Mouse (Mus musculus) adrenal gland, adult 2 months (tissue): ENCODE measurements around the gene Shisa7. TPM values are rescaled to one million over a fixed set of nuclear protein-coding genes. Genes with fewer than 3 reads are reported as not detected.
"Not testable (repeated sequence)": the region's sequence is repeated elsewhere in the genome, so short reads cannot be mapped to it uniquely, and the experiment has no call there.

Source experiments
- DNase-seq: peaks from one replicate; pipeline ENCODE4 v3.0.0; 2021
- polyA plus RNA-seq: library from polyadenylated mRNA; depleted of rRNA; stranded (reverse); fragments of >200 nt; gene quantifications from 2 replicates; pipeline ENCODE4 v1.2.3, GENCODE M21; 2012; rRNA removed
- total RNA-seq, 2 experiments: library from RNA; stranded (reverse); gene quantifications; 2 replicates each; pipeline ENCODE4 v1.2.3; 2021

Gene Shisa7
- total and polyA plus RNA-seq, 3 experiments, result 1.9 to 2.9 (median 1.9) TPM

DNA sequence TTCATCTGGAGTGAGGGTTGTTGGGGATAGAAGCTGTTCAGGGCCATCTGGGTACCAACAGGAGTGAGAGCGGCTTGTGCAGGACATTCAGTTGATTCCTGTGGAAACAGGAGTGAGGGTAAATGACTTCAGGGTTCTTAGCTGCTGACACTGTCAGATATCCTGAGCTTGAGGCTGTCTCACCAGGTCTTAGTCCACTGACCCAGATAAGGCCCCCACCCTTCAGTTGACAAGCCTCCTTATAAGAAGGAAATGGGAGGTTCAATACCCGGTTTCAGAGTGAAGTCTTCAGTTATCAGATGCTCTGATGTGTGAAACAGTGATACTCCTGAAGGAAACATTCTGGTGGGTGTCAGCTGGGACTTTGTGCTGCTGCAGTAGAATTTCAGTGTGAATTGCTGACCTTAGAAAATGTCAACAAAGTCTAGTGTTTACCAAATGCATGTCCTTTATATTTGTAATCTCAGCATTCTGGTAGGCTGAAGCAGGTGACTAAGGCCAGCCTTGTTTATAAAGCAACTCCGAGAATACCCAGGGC is 49.8 kb downstream of the Shisa7 start:
- no peak for DNase-seq

DNA sequence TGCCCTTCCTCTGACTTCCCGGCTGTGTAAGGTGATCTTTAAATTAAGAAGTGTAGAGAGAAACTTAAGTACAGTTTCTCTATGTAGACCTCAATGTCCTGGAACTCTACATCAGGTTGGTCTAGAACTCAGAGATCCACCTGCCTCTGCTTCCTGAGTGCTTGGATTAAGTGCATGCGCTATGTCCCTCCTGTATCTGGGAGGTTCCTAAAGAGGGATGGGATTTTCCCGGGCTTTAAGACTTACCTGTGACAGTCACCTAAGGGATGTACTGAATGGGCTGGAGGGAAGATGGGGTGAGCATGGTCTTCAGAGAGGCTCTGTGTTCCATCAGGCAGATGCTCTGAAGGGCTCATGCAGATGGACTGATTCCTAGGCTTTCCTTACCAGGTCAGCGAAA is 50.8 kb downstream of the Shisa7 start:
- DNase-seq, result no peak

DNA sequence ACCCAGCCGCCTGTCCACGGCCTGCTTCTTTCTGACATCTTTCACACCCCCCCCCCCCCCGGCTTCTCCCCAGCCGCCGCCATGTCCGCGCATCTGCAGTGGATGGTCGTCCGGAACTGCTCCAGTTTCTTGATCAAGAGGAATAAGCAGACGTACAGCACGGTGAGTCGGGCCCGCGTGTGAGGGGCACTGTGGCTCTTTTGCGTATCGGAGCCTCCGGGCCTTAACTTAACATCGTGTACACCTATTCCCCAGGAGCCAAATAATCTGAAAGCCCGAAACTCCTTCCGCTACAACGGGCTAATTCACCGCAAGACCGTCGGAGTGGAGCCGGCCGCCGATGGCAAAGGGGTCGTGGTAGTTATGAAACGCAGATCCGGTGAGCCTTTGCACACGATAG is 51.2 kb downstream of the Shisa7 start:
- not testable (repeated sequence) for DNase-seq

DNA sequence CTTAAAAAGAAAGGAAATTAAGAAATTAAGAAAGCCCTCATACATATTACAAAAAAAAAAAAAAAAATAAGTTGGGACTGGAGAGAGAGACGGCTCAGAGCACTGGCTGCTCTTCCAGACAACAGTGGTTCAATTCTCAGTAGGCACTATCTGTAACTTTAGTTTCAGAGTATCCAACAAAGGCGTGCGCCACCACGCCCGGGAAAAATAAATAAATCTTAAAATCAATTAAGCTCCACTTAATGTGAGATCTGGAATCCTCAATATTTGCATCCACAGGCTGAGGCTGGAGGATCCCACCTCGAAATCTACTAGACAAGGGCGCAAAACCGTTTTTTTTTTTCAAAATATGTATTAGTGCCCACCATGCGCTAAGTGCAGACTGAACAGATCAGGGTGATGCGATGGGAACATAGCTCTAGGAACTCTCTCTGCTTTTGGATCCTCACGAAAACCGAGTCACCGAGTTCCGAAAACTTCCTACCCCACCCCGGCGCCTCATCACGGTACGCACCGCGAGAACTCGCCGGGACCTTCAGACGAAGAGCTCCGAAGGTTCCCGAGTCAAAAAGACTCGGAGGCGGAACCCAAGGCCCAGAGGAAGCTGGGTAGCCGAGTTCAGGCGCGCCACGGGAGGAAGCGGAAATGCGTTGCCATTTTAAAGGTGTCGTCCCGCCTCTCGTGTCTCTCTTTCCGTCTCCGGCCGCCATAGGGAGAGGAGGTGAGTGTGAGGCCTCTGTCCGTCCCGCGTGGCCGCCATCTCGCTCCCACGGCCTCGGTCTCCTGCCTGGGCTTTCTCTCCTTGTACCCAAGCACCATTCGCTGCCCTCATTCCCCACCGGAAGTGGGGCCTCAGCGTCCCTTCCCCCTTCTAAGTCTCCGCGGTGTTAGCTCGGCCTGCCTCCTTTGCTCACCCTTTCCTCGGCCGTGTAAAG is 52.0 kb downstream of the Shisa7 start, which contains the start of gene Rpl28:
TSS of gene Rpl28 (plus strand) at position 597 of the 935 bp plus-strand sequence.
- peak; percentile 96 for DNase-seq

DNA sequence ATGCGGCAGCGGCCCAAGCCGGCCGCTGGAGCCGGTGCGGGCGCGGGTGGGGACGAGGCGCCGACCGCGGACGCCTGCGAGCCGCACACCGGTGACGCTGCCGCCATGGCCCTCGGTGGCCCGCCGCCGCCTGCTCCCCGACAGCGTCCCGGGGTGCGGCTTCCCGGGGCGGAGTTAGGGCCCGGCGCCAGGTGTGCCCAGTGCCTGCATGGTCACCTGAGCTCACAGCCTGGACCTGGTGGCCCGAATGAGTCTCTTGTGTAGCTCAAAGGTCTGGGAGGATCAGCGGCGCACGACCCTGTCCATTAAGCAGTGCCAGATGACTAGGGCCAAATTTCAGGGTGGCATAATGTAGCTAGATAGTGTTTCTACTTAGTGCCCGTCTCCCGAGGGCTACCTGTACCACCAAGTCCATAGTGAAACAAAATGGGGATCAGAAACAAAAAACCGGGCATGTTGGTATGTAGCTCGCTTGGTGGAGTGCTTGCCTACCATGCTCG is 55.0 kb downstream of the Shisa7 start, which contains the start of gene Tmem238:
TSS of gene Tmem238 (minus strand) at position 221 of the 500 bp plus-strand sequence.
- DNase-seq, result peak; percentile 82

DNA sequence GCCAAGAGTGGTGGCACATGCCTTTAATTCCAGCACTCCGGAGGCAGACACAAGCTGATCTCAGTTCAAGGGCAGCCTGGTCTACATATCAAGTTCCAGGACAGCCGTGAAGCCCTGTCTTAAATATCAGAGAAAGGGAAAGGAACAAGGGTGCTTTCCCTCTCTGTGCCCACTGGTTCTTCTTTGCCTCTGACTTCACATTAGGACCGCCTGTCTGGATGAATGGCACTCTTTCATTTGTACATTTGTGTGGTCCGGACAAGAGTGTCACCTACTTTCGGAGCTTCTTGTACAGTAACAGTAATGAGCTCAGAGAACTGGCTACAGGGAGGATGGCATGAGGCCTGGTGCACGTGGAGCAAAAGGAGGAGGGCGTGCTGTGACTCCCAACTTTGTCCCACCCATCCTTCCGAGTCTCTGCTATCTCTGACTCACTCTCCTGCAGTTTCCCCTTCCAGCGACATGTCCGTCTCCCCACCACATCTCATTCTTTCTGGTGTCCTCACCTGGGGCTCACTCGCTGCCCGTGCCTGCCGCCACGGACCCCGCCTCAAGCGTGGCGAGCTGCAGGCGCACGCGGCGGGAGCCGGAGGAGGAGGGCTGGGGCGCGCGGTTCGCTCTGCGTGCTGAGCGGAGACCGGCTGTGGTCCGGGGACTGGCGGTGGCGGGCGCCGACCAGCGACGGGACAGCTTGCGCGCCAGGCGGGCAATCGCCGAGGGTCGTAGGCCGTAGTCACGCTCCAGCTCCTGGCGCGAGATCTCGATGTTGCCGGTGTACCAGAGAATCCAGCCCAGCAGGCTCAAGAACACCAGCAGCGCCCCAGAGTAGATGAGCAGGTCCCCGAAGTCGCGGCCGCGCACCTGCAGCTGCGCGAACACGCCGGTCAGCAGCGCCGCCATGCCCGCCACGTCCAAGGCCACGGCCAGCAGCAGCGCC is 55.7 kb downstream of the Shisa7 start:
- peak; percentile 88 for DNase-seq

DNA sequence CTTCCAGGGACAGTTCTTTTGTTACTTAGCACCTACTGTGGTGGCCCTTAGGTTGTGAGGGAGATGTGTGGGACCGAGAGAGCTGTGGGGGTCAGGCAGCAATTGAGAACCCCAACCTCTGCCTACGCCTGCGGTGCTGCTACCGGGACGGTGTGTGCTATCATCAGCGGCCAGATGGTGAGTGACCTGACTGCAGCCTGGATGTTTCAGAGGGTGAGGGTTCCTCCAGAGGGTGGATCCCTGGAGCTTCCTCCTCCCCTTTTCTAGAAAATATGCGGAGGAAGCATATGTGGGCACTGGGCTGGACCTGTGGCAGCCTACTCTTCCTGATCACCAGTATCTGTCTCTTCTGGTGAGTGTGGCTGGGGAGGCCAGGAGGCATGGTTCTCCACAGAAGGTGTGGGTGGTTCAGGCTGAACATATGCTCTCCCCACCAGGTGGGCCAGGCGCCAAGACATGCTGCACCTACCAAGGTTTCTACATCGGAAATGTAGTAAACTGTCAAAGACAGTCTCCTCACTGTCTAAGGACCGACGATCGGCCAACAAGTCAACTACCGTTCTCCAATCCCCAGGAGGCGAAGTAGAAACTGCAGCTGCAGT is 60.7 kb downstream of the Shisa7 start:
- no peak for DNase-seq

DNA sequence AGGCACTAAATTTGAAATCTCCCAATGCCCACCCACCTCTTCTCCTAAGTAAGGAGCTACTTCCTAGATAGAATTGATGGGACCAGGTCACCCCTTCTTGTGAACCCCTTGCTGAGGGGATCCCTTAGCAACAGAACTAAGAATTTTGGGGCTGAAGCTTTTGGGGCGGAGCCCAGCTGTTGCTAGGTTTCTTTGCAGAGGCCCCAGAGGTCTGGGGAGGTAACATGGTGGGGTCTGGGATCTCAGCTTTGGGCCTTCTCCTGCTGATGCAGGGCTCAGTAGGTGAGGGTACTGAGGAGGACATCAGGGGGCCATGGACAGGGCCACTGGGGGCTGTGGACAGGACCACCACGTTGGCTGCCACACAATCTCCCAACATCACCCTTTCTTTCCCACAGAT is 61.7 kb downstream of the Shisa7 start, which contains the start of the genes Il11 and Tmem190:
TSS of gene Il11 (minus strand) at position 101 of the 400 bp plus-strand sequence.
TSS of gene Tmem190 (plus strand) at position 179 of the 400 bp plus-strand sequence.
- DNase-seq, result no peak

DNA sequence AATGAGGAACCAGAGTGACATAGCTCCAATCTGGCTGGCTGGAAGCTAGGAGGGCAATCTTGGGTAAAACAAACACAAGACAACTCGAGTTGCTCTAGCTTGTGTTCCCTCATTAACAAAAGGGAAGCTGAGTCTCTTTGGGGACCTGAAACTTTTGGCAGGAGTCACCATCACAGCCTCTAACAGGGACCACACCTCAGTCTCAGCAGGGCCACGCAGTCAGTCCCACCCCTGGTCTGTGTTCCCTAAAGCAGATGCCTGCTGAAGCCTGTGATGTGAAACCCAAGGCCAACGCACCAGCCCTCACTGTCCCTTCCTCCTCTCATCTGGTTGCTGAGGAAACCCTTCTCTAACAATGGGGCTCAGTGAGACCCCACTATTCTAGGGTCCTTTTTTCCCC is 62.4 kb downstream of the Shisa7 start:
- DNase-seq, result no peak

DNA sequence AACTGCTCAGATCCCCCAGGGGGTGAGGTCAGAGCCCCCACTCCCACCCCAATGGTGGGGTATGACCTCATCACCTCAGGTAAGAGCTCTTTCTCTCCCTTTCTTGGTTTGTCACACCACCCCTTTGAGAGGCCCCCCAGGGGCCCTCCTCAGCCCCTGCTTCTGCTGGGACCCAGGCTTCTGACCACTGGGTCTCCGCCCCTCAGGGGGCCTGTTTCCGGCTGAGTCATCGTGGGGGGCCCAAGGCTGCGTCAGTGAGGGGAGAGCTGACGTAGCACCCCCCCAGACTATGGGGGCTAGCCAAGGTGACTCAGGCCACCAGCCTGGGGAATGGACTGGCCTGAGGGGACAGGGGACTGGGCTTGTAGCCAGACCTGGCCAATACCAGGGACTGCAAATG is 64.6 kb downstream of the Shisa7 start:
- no peak for DNase-seq

DNA sequence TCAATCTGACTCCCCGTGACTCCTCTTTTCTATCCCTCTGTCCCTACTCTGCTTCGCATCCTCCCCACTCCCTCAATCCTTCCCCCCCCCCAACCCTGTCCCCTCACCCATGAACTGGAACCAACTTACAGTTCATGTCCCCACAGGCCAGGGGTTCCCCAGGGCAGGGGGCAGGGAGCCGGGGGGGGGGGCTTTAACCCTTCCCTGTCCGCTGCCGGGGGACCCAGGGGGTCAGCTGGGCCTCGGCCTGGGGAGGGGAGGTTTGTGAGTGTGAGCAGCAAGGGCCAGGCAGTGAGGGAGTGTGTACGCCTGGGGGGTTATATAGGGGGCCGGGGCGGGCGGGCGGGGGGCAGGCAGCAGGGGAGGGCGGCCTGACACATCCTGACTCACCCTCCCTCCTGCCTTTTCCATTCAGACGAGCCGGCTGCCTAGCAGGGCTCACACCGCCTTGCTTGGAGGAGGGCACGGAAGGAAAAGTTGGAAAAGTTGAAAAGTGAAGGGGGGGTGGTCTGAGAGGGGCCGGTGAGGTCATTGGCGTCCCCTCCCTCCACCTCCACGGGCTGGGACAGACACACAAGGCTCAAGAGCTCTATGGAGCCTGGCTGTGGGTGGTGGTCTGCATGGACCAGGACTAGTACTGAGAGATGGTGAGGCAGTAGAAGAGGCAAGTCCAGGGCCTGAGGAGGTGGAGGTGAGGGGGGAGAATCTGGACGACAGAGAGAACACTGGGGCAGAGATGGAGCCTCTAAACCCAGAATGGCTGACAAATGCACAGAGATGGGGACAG is 66.5 kb downstream of the Shisa7 start:
- DNase-seq, result no peak

DNA sequence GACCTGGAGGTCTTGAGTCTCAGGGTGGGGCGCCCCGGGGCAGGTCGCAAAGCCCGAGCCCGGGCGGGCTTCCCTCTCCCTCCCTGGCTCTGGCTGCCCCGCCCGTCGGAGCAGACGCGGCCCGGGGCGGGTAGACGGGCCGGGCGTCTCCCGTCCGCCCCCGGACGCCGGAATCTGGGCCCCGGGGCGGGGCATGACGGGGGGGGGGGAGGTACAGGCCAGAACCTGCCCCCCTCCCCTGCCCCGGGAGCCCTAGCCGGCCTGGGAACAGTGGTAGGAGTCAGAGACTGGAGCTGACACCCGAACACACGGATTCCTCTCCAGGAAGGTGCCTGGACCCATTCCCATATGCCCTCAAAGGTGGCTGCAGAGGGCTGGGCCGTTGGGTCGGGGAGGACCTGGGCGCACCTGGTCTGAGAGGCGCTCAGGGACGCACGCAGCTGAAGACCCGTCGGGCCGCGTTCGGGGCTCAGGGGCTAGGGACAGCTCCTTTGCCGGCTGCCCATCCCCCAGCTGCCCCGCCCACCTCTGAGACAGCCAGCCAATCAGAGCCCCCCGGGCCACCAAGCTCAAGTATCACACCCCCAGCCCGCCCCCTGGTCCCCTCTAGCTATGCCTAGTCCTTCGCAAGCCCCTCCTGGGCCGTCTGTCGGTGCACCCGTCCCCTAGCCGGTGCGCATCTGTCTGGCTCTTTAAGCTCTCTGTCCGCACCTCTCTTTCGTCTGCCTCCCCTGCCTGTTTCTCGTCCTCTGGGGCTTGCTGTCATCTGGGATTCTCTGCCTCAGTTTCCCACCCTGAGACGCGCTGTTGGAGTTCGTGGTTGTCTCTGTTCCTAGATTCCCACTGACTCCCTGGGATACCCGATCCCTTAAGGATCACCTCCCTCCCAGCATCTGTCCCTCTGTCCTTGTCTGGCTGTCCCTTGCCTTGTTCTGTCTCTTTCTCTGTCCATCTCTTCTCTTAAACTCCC is 67.3 kb downstream of the Shisa7 start:
- DNase-seq, result peak; percentile 62

DNA sequence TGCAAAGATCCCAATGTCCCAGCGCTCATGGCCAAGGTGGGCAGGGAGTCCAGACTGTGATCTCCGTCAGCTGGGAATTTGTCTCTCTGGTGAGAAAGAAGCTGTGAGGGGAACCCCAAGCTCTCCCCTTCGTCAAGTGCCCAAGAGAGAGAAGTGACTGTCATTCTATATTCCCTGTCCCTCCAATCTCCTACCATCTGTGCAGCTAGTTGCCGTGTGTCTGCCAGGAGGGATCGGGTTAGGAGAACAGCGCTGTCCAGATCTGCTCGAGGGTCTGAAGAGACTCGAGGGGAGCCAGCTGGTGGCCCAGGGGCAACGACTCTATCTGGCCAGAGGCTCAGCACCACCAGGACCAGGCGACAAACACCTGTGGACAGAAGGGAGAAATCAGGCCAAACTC is 68.4 kb downstream of the Shisa7 start:
- DNase-seq, result no peak

Other genes starting within 250 kb of the Shisa7 start
Only the 30 nearest of the 33 such genes appear.
- gene Tmem86b, start 213.3 kb downstream of the Shisa7 start, total RNA-seq, result 1 to 10 TPM; 5.2 to 7.4 TPM
- gene Tmem86b, start 213.3 kb downstream of the Shisa7 start, polyA plus RNA-seq, result 11.6 and 17.8 TPM in 2 replicates
- gene Ppp6r1, start 185.7 kb downstream of the Shisa7 start, total RNA-seq, result 10 to 100 TPM; 81.8 to 92.3 TPM
- gene Ppp6r1, start 185.7 kb downstream of the Shisa7 start, polyA plus RNA-seq, result 114 and 134 TPM in 2 replicates
- 10 to 100 TPM; 38.2 to 50.8 TPM for gene Hspbp1, start 159.6 kb downstream of the Shisa7 start, total RNA-seq
- gene Hspbp1, start 159.6 kb downstream of the Shisa7 start, polyA plus RNA-seq, result 65.6 and 73.2 TPM in 2 replicates
- gene Brsk1, start 154.1 kb downstream of the Shisa7 start, total RNA-seq, result 1 to 10 TPM; 3.1 to 6.5 TPM
- gene Brsk1, start 154.1 kb downstream of the Shisa7 start, polyA plus RNA-seq, result 8.3 and 9.8 TPM in 2 replicates
- gene Tmem150b, start 119.4 kb downstream of the Shisa7 start, total RNA-seq, result under 1 TPM; 0.40 to 0.55 TPM
- gene Tmem150b, start 119.4 kb downstream of the Shisa7 start, polyA plus RNA-seq, result 0.30 and 0.42 TPM in 2 replicates
- gene Kmt5c, start 104.6 kb downstream of the Shisa7 start, total RNA-seq, result 10 to 100 TPM; 27.9 to 35.2 TPM
- 162 and 205 TPM in 2 replicates for gene Kmt5c, start 104.6 kb downstream of the Shisa7 start, polyA plus RNA-seq
- gene Cox6b2, start 91.6 kb downstream of the Shisa7 start, total RNA-seq, result 10 to 100 TPM in 1 of 2 experiments, 1 to 10 TPM in 1; 7.4 to 10.4 TPM
- gene Cox6b2, start 91.6 kb downstream of the Shisa7 start, polyA plus RNA-seq, result 7.9 and 13.2 TPM in 2 replicates
- not detected for gene Fam71e2, start 73.4 kb downstream of the Shisa7 start, total RNA-seq
- gene Fam71e2, start 73.4 kb downstream of the Shisa7 start, polyA plus RNA-seq, result not detected in 2 replicates
- under 1 TPM in 1 of 2 experiments, not detected in 1; 0.48 TPM for gene Il11, start 61.8 kb downstream of the Shisa7 start, total RNA-seq
- gene Il11, start 61.8 kb downstream of the Shisa7 start, polyA plus RNA-seq, result 0.54 and 0.71 TPM in 2 replicates
- gene Tmem190, start 61.8 kb downstream of the Shisa7 start, total RNA-seq, result not detected
- gene Tmem190, start 61.8 kb downstream of the Shisa7 start, polyA plus RNA-seq, result not detected in 2 replicates
- gene Tmem238, start 55.0 kb downstream of the Shisa7 start, total RNA-seq, result 10 to 100 TPM; 10.2 to 10.8 TPM
- 144 and 180 TPM in 2 replicates for gene Tmem238, start 55.0 kb downstream of the Shisa7 start, polyA plus RNA-seq
- 1,000 to 10,000 TPM in 1 of 2 experiments, 100 to 1,000 TPM in 1; 958 to 1,234 TPM for gene Rpl28, start 51.8 kb downstream of the Shisa7 start, total RNA-seq
- 237 and 255 TPM in 2 replicates for gene Rpl28, start 51.8 kb downstream of the Shisa7 start, polyA plus RNA-seq
- gene Ube2s, start 32.1 kb downstream of the Shisa7 start, total RNA-seq, result 100 to 1,000 TPM in 1 of 2 experiments, 10 to 100 TPM in 1; 98.1 to 140 TPM
- 148 and 156 TPM in 2 replicates for gene Ube2s, start 32.1 kb downstream of the Shisa7 start, polyA plus RNA-seq
- 10 to 100 TPM; 10.9 to 23.8 TPM for gene Isoc2b, start 25.6 kb upstream of the Shisa7 start, total RNA-seq
- gene Isoc2b, start 25.6 kb upstream of the Shisa7 start, polyA plus RNA-seq, result 75.4 and 78.2 TPM in 2 replicates
- 10 to 100 TPM; 35.5 to 43.4 TPM for gene Isoc2a, start 32.5 kb upstream of the Shisa7 start, total RNA-seq
- gene Isoc2a, start 32.5 kb upstream of the Shisa7 start, polyA plus RNA-seq, result 43.5 and 45.6 TPM in 2 replicates
- gene Gm36210, start 61.8 kb upstream of the Shisa7 start, total RNA-seq, result under 1 TPM; 0.23 to 0.45 TPM
- gene Gm36210, start 61.8 kb upstream of the Shisa7 start, polyA plus RNA-seq, result 0.27 TPM in 1 of 2 replicates, not detected in the other
- 10 to 100 TPM; 15.1 to 19.2 TPM for gene Zfp628, start 70.5 kb upstream of the Shisa7 start, total RNA-seq
- 35.6 and 41.3 TPM in 2 replicates for gene Zfp628, start 70.5 kb upstream of the Shisa7 start, polyA plus RNA-seq
- 1 to 10 TPM; 8.4 to 9.2 TPM for gene Nat14, start 77.3 kb upstream of the Shisa7 start, total RNA-seq
- 11.4 and 20.0 TPM in 2 replicates for gene Nat14, start 77.3 kb upstream of the Shisa7 start, polyA plus RNA-seq
- gene Ssc5d, start 81.1 kb upstream of the Shisa7 start, total RNA-seq, result 1 to 10 TPM; 2.2 to 2.3 TPM
- gene Ssc5d, start 81.1 kb upstream of the Shisa7 start, polyA plus RNA-seq, result 2.9 and 3.1 TPM in 2 replicates
- 1 to 10 TPM in 1 of 2 experiments, under 1 TPM in 1; 0.32 to 1.0 TPM for gene Sbk2, start 119.7 kb upstream of the Shisa7 start, total RNA-seq
- gene Sbk2, start 119.7 kb upstream of the Shisa7 start, polyA plus RNA-seq, result 0.52 and 1.4 TPM in 2 replicates
- under 1 TPM; 0.20 to 0.21 TPM for gene Sbk3, start 126.5 kb upstream of the Shisa7 start, total RNA-seq
- 0.17 and 0.30 TPM in 2 replicates for gene Sbk3, start 126.5 kb upstream of the Shisa7 start, polyA plus RNA-seq
- 10 to 100 TPM; 18.2 to 21.5 TPM for gene Zfp579, start 151.5 kb upstream of the Shisa7 start, total RNA-seq
- gene Zfp579, start 151.5 kb upstream of the Shisa7 start, polyA plus RNA-seq, result 74.5 and 94.4 TPM in 2 replicates
- 10 to 100 TPM; 13.0 to 13.8 TPM for gene Zfp524, start 169.7 kb upstream of the Shisa7 start, total RNA-seq
- gene Zfp524, start 169.7 kb upstream of the Shisa7 start, polyA plus RNA-seq, result 35.0 and 36.4 TPM in 2 replicates
- gene Fiz1, start 170.0 kb upstream of the Shisa7 start, total RNA-seq, result 10 to 100 TPM; 24.1 to 24.7 TPM
- gene Fiz1, start 170.0 kb upstream of the Shisa7 start, polyA plus RNA-seq, result 31.5 and 32.2 TPM in 2 replicates
- gene Gm44973, start 170.8 kb upstream of the Shisa7 start, total RNA-seq, result not detected
- not detected in 2 replicates for gene Gm44973, start 170.8 kb upstream of the Shisa7 start, polyA plus RNA-seq
- gene Zfp865, start 175.7 kb upstream of the Shisa7 start, total RNA-seq, result 10 to 100 TPM; 23.7 to 29.7 TPM
- 67.1 and 70.1 TPM in 2 replicates for gene Zfp865, start 175.7 kb upstream of the Shisa7 start, polyA plus RNA-seq
- 1 to 10 TPM; 1.4 to 2.6 TPM for gene Ccdc106, start 175.9 kb upstream of the Shisa7 start, total RNA-seq
- 1.5 and 3.0 TPM in 2 replicates for gene Ccdc106, start 175.9 kb upstream of the Shisa7 start, polyA plus RNA-seq
- gene 4632433K11Rik, start 189.4 kb upstream of the Shisa7 start, total RNA-seq, result under 1 TPM in 1 of 2 experiments, not detected in 1; 0.92 TPM
- not detected in 2 replicates for gene 4632433K11Rik, start 189.4 kb upstream of the Shisa7 start, polyA plus RNA-seq
- gene Zfp784, start 193.8 kb upstream of the Shisa7 start, total RNA-seq, result 1 to 10 TPM; 4.4 to 5.1 TPM
- gene Zfp784, start 193.8 kb upstream of the Shisa7 start, polyA plus RNA-seq, result 7.2 and 8.2 TPM in 2 replicates
- 10 to 100 TPM in 1 of 2 experiments, 1 to 10 TPM in 1; 5.6 to 10.4 TPM for gene Zfp580, start 206.8 kb upstream of the Shisa7 start, total RNA-seq
- 46.5 and 61.0 TPM in 2 replicates for gene Zfp580, start 206.8 kb upstream of the Shisa7 start, polyA plus RNA-seq